Mouse (Mus musculus) embryonic facial prominence, embryonic 10.5 days (tissue): ENCODE measurements around the gene Gm14569. TPM values are rescaled to one million over a fixed set of nuclear protein-coding genes. Genes with fewer than 3 reads are reported as not detected.

Experiments used
- DNase-seq: peaks from one replicate; pipeline ENCODE4 v3.0.0-alpha.2; 2017; ENCODE audit warnings: low spot score
- H3K27ac ChIP-seq: fragments of 300-500 bp; sonication (generic); replicated peaks from 2 replicates; pipeline ENCODE4 v1.5.1; 2016; ENCODE audit warnings: mild to moderate bottlenecking
- H3K27me3 ChIP-seq: fragments of 300-500 bp; sonication (generic); replicated peaks from 2 replicates; pipeline ENCODE4 v1.6.1; 2016; ENCODE audit warnings: low read depth, mild to moderate bottlenecking; ENCODE audit not compliant: poor library complexity, severe bottlenecking
- H3K36me3 ChIP-seq: fragments of 300-500 bp; sonication (generic); replicated peaks from 2 replicates; pipeline ENCODE4 v1.6.1; 2016; ENCODE audit warnings: mild to moderate bottlenecking, moderate library complexity
- H3K4me1 ChIP-seq: fragments of 300-500 bp; sonication (generic); 2 replicates; pipeline ENCODE4 v1.6.1; 2016
- H3K4me3 ChIP-seq: fragments of 300-500 bp; sonication (generic); 2 replicates; pipeline ENCODE4 v1.5.1; 2016; ENCODE audit warnings: mild to moderate bottlenecking, moderate library complexity
- H3K9me3 ChIP-seq: fragments of 300-500 bp; sonication (generic); 2 replicates; pipeline ENCODE4 v1.6.1; 2016; ENCODE audit warnings: mild to moderate bottlenecking
- WGBS: fragments of 180-500 bp; shearing (Covaris S2); methylation state at CpG from one replicate; pipeline ENCODE4 v1.1.7; 2016; 5-methylcytosine and 5-hydroxymethylcytosine counted together
- polyA plus RNA-seq: library from polyadenylated mRNA; unstranded; fragments of >200 nt; fragmentation: Nextera tagmentation; extraction: Ambion mirVana; gene quantifications from 2 replicates; pipeline ENCODE4 v1.2.1, GENCODE M21; 2016

Gene Gm14569
- polyA plus RNA-seq: not detected in 2 replicates

DNA sequence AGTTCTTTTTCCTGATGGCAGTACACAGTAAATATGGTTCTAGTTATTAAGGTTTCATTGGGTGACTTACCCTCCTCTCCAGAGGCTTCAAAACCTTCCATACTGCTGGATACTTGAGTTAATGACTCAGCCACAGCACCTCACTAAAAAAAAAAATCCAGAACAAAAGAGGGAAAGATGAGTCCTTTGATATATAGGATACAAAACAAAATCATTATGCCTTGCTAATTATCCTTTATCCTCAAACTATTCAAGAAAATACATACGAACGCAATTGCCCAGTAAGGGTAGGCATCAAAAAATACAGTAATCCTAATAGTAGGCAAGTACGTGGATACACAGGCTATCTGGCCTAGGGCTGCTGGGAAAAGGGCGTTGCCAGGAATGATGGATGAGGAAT lies at the start of gene Gm14569:
Gm14569 (minus strand) TSS at position 101 of the 400 bp plus-strand sequence.
- Histone ChIP-seq H3K27me3 (no peaks in the 10 kb centered on the region), H3K36me3 (no peaks in the 10 kb centered on the region), H3K9me3 (no peaks in the 10 kb centered on the region), H3K27ac (no peak within 1 kb of the TSS), H3K4me1 (no peaks in the 10 kb centered on the region), H3K4me3 (no peak within 1 kb of the TSS)
- WGBS: 89% methylated on average over 4 of the region's 4 CpGs
- no peak for DNase-seq

- no peak overlapping the region for H3K27ac ChIP-seq
- no peaks in the 10 kb centered on the region for H3K27me3 ChIP-seq
- no peaks in the 10 kb centered on the region for H3K36me3 ChIP-seq
- no peaks in the 10 kb centered on the region for H3K4me1 ChIP-seq
- H3K9me3 ChIP-seq: no peaks in the 10 kb centered on the region
- DNase-seq: peak; percentile 66
- no peak overlapping the region for H3K4me3 ChIP-seq
- WGBS: 7% methylated on average over 4 of the region's 4 CpGs
These were observed 42.9 kb upstream of the Gm14569 start for GRCm38 (mm10) chrX:36534514-36534913.

- Histone ChIP-seq H3K9me3 (no peaks in the 10 kb centered on the region), H3K27ac (no peak overlapping the region)
- WGBS: 75% methylated on average over 4 of the region's 4 CpGs
These were observed 42.1 kb upstream of the Gm14569 start for GRCm38 (mm10) chrX:36533744-36534143.

DNA sequence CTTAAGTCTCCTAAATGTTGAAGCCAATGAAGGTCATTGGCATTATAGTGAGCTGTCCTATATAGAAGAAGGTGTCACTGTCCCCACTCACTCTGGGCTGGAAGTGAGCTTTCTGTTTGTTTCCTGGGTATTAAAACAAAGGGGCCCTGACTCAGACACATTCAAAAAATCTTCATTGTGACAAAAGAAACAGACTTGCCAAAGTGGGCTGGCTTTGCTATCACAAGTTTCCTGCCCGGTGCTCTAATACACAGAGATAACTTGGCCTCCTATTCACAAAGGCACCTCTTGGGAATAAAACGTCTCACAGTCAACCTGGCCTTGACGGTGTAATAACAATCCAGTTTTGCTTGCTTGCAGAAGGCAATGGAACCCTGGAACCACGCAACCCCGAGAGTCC lies 38.6 kb upstream of the Gm14569 start:
- Histone ChIP-seq H3K27ac (no peak overlapping the region), H3K4me3 (no peak overlapping the region), H3K9me3 (no peaks in the 10 kb centered on the region), H3K36me3 (no peaks in the 10 kb centered on the region), H3K4me1 (no peaks in the 10 kb centered on the region), H3K27me3 (no peaks in the 10 kb centered on the region)
- no peak for DNase-seq
- 82% methylated on average over 5 of the region's 5 CpGs for WGBS

More at GRCm38 (mm10) chrX:36533744-36534143, 42.1 kb upstream of the Gm14569 start:
- Histone ChIP-seq H3K4me1 (no peaks in the 10 kb centered on the region), H3K27me3 (no peaks in the 10 kb centered on the region), H3K4me3 (no peak overlapping the region), H3K36me3 (no peaks in the 10 kb centered on the region)
- DNase-seq: no peak

- H3K4me1 ChIP-seq: no peaks in the 10 kb centered on the region
- no peak overlapping the region for H3K27ac ChIP-seq
- H3K36me3 ChIP-seq: no peaks in the 10 kb centered on the region
- H3K9me3 ChIP-seq: no peaks in the 10 kb centered on the region
- 76% methylated on average over 5 of the region's 5 CpGs for WGBS
- H3K4me3 ChIP-seq: no peak overlapping the region
- no peaks in the 10 kb centered on the region for H3K27me3 ChIP-seq
- DNase-seq: no peak
These were observed 32.1 kb upstream of the Gm14569 start for GRCm38 (mm10) chrX:36523729-36524128.

DNA sequence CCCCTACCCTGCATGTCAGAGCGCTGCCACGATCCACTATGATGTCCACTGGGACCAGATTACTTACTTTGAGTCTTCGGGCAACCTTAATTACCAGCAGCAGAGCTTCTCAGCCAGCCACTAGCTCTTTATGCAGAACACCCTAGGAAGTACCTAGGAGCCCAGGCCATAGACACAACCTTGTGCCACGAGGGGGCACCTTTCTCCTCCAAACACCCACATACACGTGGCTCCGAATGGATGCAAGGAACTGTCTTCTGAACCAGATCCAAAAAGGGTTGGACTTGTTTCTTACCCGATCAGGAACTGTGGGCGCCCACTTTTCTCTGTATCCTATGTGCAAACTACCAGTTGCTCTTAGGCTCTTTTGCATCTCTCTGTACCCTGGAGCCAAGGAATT lies 22.1 kb upstream of the Gm14569 start:
- no peak overlapping the region for H3K27ac ChIP-seq
- no peaks in the 10 kb centered on the region for H3K27me3 ChIP-seq
- WGBS: 48% methylated on average over 8 of the region's 8 CpGs
- no peaks in the 10 kb centered on the region for H3K9me3 ChIP-seq
- H3K4me1 ChIP-seq: no peaks in the 10 kb centered on the region
- DNase-seq: no peak
- no peaks in the 10 kb centered on the region for H3K36me3 ChIP-seq
- H3K4me3 ChIP-seq: no peak overlapping the region

DNA sequence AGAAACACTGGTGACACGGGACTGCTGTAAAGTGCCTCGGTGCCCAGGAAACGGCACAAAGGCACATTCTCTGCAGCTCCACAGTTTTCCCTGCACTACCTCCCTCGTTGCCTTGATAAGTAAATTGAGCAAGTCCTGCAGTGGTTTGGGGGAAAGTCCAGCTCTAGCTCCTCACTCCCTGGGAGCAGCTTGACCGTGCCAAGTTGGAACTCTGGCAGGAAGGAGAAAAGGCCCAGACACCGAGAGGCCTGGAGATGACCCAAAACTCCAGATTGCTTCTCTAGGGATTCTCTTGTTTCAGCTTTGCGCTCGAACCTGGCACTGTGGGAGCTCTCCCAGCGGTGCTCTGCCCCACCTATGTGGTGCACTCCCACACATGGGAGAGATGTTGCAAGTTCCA lies 21.6 kb upstream of the Gm14569 start:
- Histone ChIP-seq H3K4me3 (no peak overlapping the region), H3K36me3 (no peaks in the 10 kb centered on the region)
- 67% methylated on average over 9 of the region's 9 CpGs for WGBS

DNA sequence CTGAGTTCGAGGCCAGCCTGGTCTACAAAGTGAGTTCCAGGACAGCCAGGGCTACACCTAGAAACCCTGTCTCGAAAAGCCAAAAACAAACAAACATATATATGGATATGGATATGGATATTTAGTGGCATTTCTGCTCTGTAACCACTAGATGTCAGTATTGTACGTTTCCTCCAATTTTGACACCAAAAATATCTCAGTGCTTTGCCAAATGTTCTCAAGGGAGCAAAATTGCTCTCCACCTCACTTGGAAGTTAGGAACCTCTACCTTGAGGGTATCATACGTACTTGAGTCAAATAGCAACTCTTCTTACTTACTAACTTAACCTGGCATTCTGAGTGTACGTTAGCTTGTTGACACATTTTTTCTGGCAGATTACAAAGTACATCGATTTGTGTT lies 15.2 kb upstream of the Gm14569 start:
- Histone ChIP-seq H3K36me3 (no peaks in the 10 kb centered on the region), H3K4me3 (no peak overlapping the region), H3K9me3 (no peaks in the 10 kb centered on the region), H3K27ac (no peak overlapping the region), H3K27me3 (no peaks in the 10 kb centered on the region), H3K4me1 (no peaks in the 10 kb centered on the region)
- no peak for DNase-seq
- WGBS: 61% methylated on average over 6 of the region's 6 CpGs

More for the DNA sequence above, 21.6 kb upstream of the Gm14569 start:
- H3K27ac ChIP-seq: no peak overlapping the region
- H3K27me3 ChIP-seq: no peaks in the 10 kb centered on the region
- H3K9me3 ChIP-seq: no peaks in the 10 kb centered on the region
- H3K4me1 ChIP-seq: no peaks in the 10 kb centered on the region
- no peak for DNase-seq

- H3K9me3 ChIP-seq: no peaks in the 10 kb centered on the region
- WGBS: 27% methylated on average over 3 of the region's 3 CpGs
- H3K27ac ChIP-seq: no peak overlapping the region
- H3K4me3 ChIP-seq: no peak overlapping the region
- no peaks in the 10 kb centered on the region for H3K4me1 ChIP-seq
- no peaks in the 10 kb centered on the region for H3K27me3 ChIP-seq
- H3K36me3 ChIP-seq: no peaks in the 10 kb centered on the region
- no peak for DNase-seq
These were observed 2.1 kb downstream of the Gm14569 start for GRCm38 (mm10) chrX:36489506-36489905.

- Histone ChIP-seq H3K27me3 (no peaks in the 10 kb centered on the region), H3K27ac (no peak overlapping the region), H3K4me3 (no peak overlapping the region), H3K4me1 (no peaks in the 10 kb centered on the region), H3K9me3 (no peaks in the 10 kb centered on the region), H3K36me3 (no peaks in the 10 kb centered on the region)
- 43% methylated on average over 7 of the region's 7 CpGs for WGBS
- no peak for DNase-seq
These were observed 3.6 kb downstream of the Gm14569 start for GRCm38 (mm10) chrX:36487996-36488395.

GRCm38 (mm10) chrX:36474873-36475272 lies 16.8 kb downstream of the Gm14569 start:
- Histone ChIP-seq H3K9me3 (no peaks in the 10 kb centered on the region), H3K4me1 (no peaks in the 10 kb centered on the region)
- 89% methylated on average over 3 of the region's 3 CpGs for WGBS

DNA sequence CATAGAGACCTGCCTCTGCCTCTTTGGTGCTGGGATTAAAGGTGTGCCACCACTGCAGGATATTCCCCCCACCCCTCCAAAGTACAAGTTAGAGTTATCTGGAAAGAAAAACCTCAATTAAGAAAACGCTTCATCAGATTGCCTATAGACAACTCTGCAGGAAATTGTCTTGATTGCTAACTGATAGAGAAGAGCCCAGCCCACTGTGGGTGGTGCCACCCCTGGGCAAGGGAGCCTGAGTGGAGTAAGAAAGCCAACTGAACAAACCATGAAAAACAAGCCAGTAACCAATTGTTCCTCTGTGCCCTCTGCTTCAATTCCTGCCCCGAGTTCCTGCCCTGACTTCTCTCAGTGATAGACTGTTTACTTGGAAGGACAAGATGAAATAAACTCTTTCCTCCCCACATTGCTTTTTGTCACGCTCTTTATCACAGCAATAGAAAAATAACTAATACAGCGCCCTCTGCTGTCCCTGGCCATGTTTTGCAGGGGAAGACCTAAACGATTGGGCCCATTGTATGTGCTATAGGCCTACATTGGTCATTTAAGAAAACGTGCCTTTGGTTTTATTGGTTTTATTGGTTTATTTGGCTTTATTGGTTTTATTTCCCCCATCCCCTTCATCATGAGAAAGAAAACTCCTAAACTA lies 17.4 kb downstream of the Gm14569 start:
- peak; percentile 12 for DNase-seq
- Histone ChIP-seq H3K27me3 (no peaks in the 10 kb centered on the region), H3K9me3 (no peaks in the 10 kb centered on the region), H3K27ac (no peak overlapping the region), H3K4me3 (no peak overlapping the region), H3K4me1 (no peaks in the 10 kb centered on the region), H3K36me3 (no peaks in the 10 kb centered on the region)
- WGBS: 57% methylated on average over 6 of the region's 6 CpGs

More at GRCm38 (mm10) chrX:36474873-36475272, 16.8 kb downstream of the Gm14569 start:
- H3K36me3 ChIP-seq: no peaks in the 10 kb centered on the region
- no peak overlapping the region for H3K27ac ChIP-seq
- H3K27me3 ChIP-seq: no peaks in the 10 kb centered on the region
- H3K4me3 ChIP-seq: no peak overlapping the region
- no peak for DNase-seq

- DNase-seq: peak; percentile 19
- Histone ChIP-seq H3K4me3 (no peak overlapping the region), H3K4me1 (no peaks in the 10 kb centered on the region), H3K27ac (no peak overlapping the region), H3K36me3 (no peaks in the 10 kb centered on the region), H3K27me3 (no peaks in the 10 kb centered on the region), H3K9me3 (no peaks in the 10 kb centered on the region)
- WGBS: 43% methylated on average over 1 of the region's 1 CpGs
These were observed 35.6 kb downstream of the Gm14569 start for GRCm38 (mm10) chrX:36456031-36456430.
